Mouse (Mus musculus): ENCODE data around the gene Pkdrej. TPM values are rescaled to one million over a fixed set of nuclear protein-coding genes. Genes with fewer than 3 reads are reported as not detected.

Pkdrej gene
- polyA plus RNA-seq (2014; fragmentation: Illumina TruSeq; extraction: RNeasy Lipid Tissue Mini Kit (QIAGEN cat#74804); ENCODE audit: low read depth, low replicate concordance): 0.08 TPM

GRCm38 (mm10) chr15:85821203-85822010 is at the start of gene Pkdrej:
Pkdrej (minus strand) TSS chr15:85821734.

GRCm38 (mm10) chr15:85859490-85860031 is 38.0 kb upstream of the Pkdrej start, which contains the start of gene Gtse1:
Gtse1 (plus strand) TSS chr15:85859745.

GRCm38 (mm10) chr15:85831954-85832590 is 10.5 kb upstream of the Pkdrej start, which contains the start of gene Ttc38:
Ttc38 (plus strand) TSS chr15:85832306.

GRCm38 (mm10) chr15:85811535-85812277 is 9.8 kb downstream of the Pkdrej start, which contains the start of gene Cdpf1:
Cdpf1 (minus strand) TSS chr15:85811697.

Other genes with a start within 250 kb of the Pkdrej start
- gene Wnt7b, start 239.3 kb downstream of the Pkdrej start, polyA plus RNA-seq (2014; fragmentation: Illumina TruSeq; extraction: RNeasy Lipid Tissue Mini Kit (QIAGEN cat#74804); ENCODE audit: low read depth, low replicate concordance): 0.53 TPM
- 19.4 TPM for gene Ppara, start 86.8 kb downstream of the Pkdrej start, polyA plus RNA-seq (2014; fragmentation: Illumina TruSeq; extraction: RNeasy Lipid Tissue Mini Kit (QIAGEN cat#74804); ENCODE audit: low read depth, low replicate concordance)
- 3.4 TPM for gene Cdpf1, start 10.0 kb downstream of the Pkdrej start, polyA plus RNA-seq (2014; fragmentation: Illumina TruSeq; extraction: RNeasy Lipid Tissue Mini Kit (QIAGEN cat#74804); ENCODE audit: low read depth, low replicate concordance)
- 13.4 TPM for gene Ttc38, start 10.6 kb upstream of the Pkdrej start, polyA plus RNA-seq (2014; fragmentation: Illumina TruSeq; extraction: RNeasy Lipid Tissue Mini Kit (QIAGEN cat#74804); ENCODE audit: low read depth, low replicate concordance)
- not detected for gene Gtse1, start 38.0 kb upstream of the Pkdrej start, polyA plus RNA-seq (2014; fragmentation: Illumina TruSeq; extraction: RNeasy Lipid Tissue Mini Kit (QIAGEN cat#74804); ENCODE audit: low read depth, low replicate concordance)
- 10.5 TPM for gene Trmu, start 57.6 kb upstream of the Pkdrej start, polyA plus RNA-seq (2014; fragmentation: Illumina TruSeq; extraction: RNeasy Lipid Tissue Mini Kit (QIAGEN cat#74804); ENCODE audit: low read depth, low replicate concordance)
- 0.89 TPM for gene Celsr1, start 212.0 kb upstream of the Pkdrej start, polyA plus RNA-seq (2014; fragmentation: Illumina TruSeq; extraction: RNeasy Lipid Tissue Mini Kit (QIAGEN cat#74804); ENCODE audit: low read depth, low replicate concordance)
- gene Gramd4, start 236.0 kb upstream of the Pkdrej start, polyA plus RNA-seq (2014; fragmentation: Illumina TruSeq; extraction: RNeasy Lipid Tissue Mini Kit (QIAGEN cat#74804); ENCODE audit: low read depth, low replicate concordance): 2.1 TPM

Data from kidney, adult 10 weeks (tissue).